Mouse (Mus musculus) CD4-positive helper T cell, adult 2 months (primary cell): ENCODE results near the gene Fads6.

ENCODE experiments used
- DNase-seq: peaks from one replicate; pipeline ENCODE4 v3.0.0-alpha.2; 2012; ENCODE audit warnings: low read depth, missing footprints, low spot score

Fads6 gene

GRCm38 (mm10) chr11:115251258-115251657 lies 46.2 kb downstream of the Fads6 start:
- DNase-seq: no peak

GRCm38 (mm10) chr11:115250405-115251090 lies 46.9 kb downstream of the Fads6 start:
- no peak for DNase-seq

- DNase-seq: no peak
Observed at GRCm38 (mm10) chr11:115249721-115250404, 47.6 kb downstream of the Fads6 start.

- DNase-seq: no peak
Observed at GRCm38 (mm10) chr11:115247945-115248344, 49.5 kb downstream of the Fads6 start.

- DNase-seq: no peak
Observed at GRCm38 (mm10) chr11:115247240-115247639, 50.2 kb downstream of the Fads6 start.

GRCm38 (mm10) chr11:115246386-115246785 lies 51.1 kb downstream of the Fads6 start:
- no peak for DNase-seq

GRCm38 (mm10) chr11:115244840-115245239 lies 52.6 kb downstream of the Fads6 start:
- no peak for DNase-seq

GRCm38 (mm10) chr11:115243783-115244182 lies 53.7 kb downstream of the Fads6 start:
- no peak for DNase-seq

GRCm38 (mm10) chr11:115242746-115243145 lies 54.7 kb downstream of the Fads6 start:
- DNase-seq: no peak

GRCm38 (mm10) chr11:115241402-115241801 lies 56.1 kb downstream of the Fads6 start:
- no peak for DNase-seq

- DNase-seq: no peak
Observed at GRCm38 (mm10) chr11:115236570-115236969, 60.9 kb downstream of the Fads6 start.

GRCm38 (mm10) chr11:115234320-115235044 lies 63.0 kb downstream of the Fads6 start:
- no peak for DNase-seq

- no peak for DNase-seq
Observed at GRCm38 (mm10) chr11:115233526-115234290, 63.8 kb downstream of the Fads6 start.

GRCm38 (mm10) chr11:115232889-115233288 lies 64.6 kb downstream of the Fads6 start:
- no peak for DNase-seq

GRCm38 (mm10) chr11:115231924-115232323 lies 65.5 kb downstream of the Fads6 start:
- DNase-seq: no peak

- DNase-seq: peak; percentile 86
Observed at GRCm38 (mm10) chr11:115231168-115231915, 66.1 kb downstream of the Fads6 start.
